Mouse (Mus musculus): ENCODE measurements at regions not wholly inside any gene's neighbourhood (a gene's known extent, or its start where the extent isn't known, plus 50 kb on each side); places are given as distances from the start of the nearest gene placed in this dataset.

DNA sequence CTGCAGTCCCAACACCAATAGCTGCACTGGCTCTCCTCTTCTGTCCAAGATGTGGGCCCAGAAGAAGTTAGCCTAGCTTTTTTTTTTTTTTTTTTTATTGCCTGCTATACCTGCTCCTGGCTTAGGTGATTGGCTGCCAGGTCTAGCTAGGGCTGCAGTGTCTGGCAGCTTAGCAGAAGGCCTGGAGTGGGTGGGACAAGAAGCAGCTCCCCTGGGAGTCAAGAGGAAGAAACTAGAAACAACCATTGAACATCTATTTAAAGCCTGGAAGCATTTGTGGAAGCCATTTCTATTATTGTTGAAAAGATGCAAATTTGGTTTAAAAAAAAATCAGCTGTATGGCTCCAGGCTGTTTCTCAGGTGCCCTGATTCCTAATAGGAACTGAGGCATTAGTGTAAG is 411.2 kb upstream of the Mgmt start:
- H3K27me3 ChIP-seq (ENCODE audit: control insufficient read depth, insufficient read depth, low read length) = peaks cover 36% of the 10 kb centered on the region
- H3K4me1 ChIP-seq (replicated peaks; ENCODE audit: control insufficient read depth, insufficient read depth, low read length) = peaks cover 7% of the 10 kb centered on the region; the same call in 1 of the 2 replicates
- no peak overlapping the region for H3K27ac ChIP-seq (ENCODE audit: low read depth, low read length)
- H3K4me2 ChIP-seq (ENCODE audit: low read depth, low read length, severe bottlenecking) = no peak overlapping the region
- no peaks in the 10 kb centered on the region for H3K9me3 ChIP-seq (ENCODE audit: control insufficient read depth, low read length)
- ATAC-seq (replicated peaks; ENCODE audit: low FRiP score) (no peak), DNase-seq (ENCODE audit: low spot score) (no peak)
- H3K4me3 ChIP-seq (ENCODE audit: low read depth, low read length) = no peak overlapping the region
- H3K36me3 ChIP-seq (ENCODE audit: control insufficient read depth, insufficient read depth, low read length) = no peaks in the 10 kb centered on the region
- H3K9ac ChIP-seq (ENCODE audit: low read length) = no peak overlapping the region

DNA sequence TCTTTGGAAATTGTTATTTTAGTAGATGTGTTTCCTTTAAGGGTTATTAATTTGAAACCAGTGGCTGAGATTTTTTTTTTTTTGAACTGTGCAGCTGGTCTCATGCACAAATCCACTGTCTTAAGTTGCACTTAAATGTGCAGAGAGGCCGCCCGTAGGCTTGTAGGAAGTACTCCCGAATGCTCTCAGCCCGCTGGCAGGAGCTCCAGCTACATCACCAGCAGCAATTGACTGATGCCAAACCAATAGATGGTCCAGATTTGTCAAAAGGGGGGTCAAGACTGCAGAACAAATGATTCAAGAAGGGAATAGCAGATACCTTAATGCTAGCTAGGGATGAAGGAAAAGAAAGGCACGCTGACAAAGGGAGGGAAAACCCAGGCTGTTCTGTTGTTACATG is 406.9 kb upstream of the Mgmt start:
- Histone ChIP-seq H3K27me3 (ENCODE audit: control insufficient read depth, insufficient read depth, low read length) (peaks cover 68% of the 10 kb centered on the region), H3K4me1 (replicated peaks; ENCODE audit: control insufficient read depth, insufficient read depth, low read length) (peaks cover 14% of the 10 kb centered on the region; the same call in 1 of the 2 replicates), H3K36me3 (ENCODE audit: control insufficient read depth, insufficient read depth, low read length) (no peaks in the 10 kb centered on the region), H3K9ac (ENCODE audit: low read length) (no peak overlapping the region), H3K4me2 (ENCODE audit: low read depth, low read length, severe bottlenecking) (no peak overlapping the region), H3K4me3 (ENCODE audit: low read depth, low read length) (no peak overlapping the region), H3K27ac (ENCODE audit: low read depth, low read length) (no peak overlapping the region), H3K9me3 (ENCODE audit: control insufficient read depth, low read length) (no peaks in the 10 kb centered on the region)
- no peak for DNase-seq (ENCODE audit: low spot score)
- ATAC-seq (replicated peaks; ENCODE audit: low FRiP score) = no peak
- WGBS = 30% methylated on average over 5 of the region's 5 CpGs

DNA sequence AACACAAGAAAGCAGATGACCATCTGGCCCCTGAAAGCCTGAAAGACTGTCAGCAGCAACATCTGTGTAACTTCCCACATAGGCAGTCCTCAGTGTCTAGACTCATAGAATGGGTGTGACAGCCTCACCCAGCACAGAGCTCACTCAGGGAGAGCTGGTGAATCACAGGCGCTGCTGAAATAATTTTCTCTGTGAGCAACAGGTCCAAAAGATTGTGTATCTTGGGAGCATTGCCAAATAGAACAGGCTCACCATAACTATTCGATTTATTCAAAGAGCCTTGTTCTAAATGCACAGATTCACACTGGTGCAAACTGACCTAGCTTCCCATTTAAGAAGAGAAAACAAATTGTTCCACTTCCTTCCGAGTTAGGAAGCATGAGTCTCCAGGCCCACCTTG is 399.6 kb upstream of the Mgmt start:
- H3K27ac ChIP-seq (ENCODE audit: low read depth, low read length) = no peak overlapping the region
- H3K9me3 ChIP-seq (ENCODE audit: control insufficient read depth, low read length) = no peaks in the 10 kb centered on the region
- no peak overlapping the region for H3K9ac ChIP-seq (ENCODE audit: low read length)
- no peak for DNase-seq (ENCODE audit: low spot score)
- H3K4me3 ChIP-seq (ENCODE audit: low read depth, low read length) = no peak overlapping the region
- no peak for ATAC-seq (replicated peaks; ENCODE audit: low FRiP score)
- H3K4me2 ChIP-seq (ENCODE audit: low read depth, low read length, severe bottlenecking) = no peak overlapping the region
- 68% methylated on average over 3 of the region's 3 CpGs for WGBS
- no peaks in the 10 kb centered on the region for H3K36me3 ChIP-seq (ENCODE audit: control insufficient read depth, insufficient read depth, low read length)
- H3K4me1 ChIP-seq (replicated peaks; ENCODE audit: control insufficient read depth, insufficient read depth, low read length) = peaks cover 14% of the 10 kb centered on the region
- H3K27me3 ChIP-seq (ENCODE audit: control insufficient read depth, insufficient read depth, low read length) = peaks cover 77% of the 10 kb centered on the region

DNA sequence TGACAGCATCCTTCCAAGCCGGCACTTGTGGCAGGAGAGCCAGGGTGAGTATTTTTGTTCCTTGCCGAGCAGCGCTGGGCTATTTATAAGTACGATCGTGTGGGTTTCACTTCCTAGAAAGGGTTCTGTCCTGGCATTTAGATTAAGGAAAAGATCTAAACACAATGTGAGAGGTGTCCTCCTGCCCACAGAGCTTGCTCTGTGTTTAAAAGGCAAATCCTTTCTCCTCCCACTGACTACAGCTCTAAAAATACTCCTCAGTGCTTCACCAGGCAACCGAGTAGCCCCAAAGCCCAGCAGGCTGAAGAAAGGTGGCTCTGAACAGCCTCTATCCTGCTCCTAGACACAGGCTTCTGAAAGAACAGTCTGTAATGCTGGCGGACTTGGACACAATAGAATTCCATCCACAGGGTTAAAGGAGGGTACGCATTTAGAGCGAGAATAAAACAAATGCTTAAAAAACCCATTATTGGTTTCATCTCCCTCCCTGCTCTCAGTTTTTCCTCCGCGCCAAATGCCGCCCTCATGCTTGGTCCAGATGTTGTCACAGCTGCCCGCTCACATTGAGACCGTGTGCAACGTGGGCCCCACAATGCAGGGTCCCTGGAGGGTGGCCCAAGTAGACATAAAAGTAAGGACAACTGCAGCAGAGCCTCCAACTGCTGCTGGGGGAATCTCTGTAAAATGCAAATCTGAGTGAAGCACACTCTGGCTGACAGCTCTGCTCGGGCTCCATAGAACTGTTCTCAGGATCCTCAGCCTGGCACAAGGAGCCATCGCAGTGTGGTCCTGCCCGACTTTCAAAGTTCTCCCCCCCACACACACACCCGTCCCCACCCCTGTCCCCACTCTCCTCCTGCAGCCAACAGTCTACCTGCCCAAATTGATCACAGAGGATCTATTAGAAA is 397.8 kb upstream of the Mgmt start:
- Histone ChIP-seq H3K4me1 (replicated peaks; ENCODE audit: control insufficient read depth, insufficient read depth, low read length) (peaks cover 15% of the 10 kb centered on the region), H3K27me3 (ENCODE audit: control insufficient read depth, insufficient read depth, low read length) (peaks cover 66% of the 10 kb centered on the region), H3K4me3 (ENCODE audit: low read depth, low read length) (no peak overlapping the region), H3K27ac (ENCODE audit: low read depth, low read length) (no peak overlapping the region), H3K9me3 (ENCODE audit: control insufficient read depth, low read length) (no peaks in the 10 kb centered on the region), H3K9ac (ENCODE audit: low read length) (0 out of 2 replicates have a peak overlapping the region, but pooled peaks have one; percentile 4), H3K36me3 (ENCODE audit: control insufficient read depth, insufficient read depth, low read length) (no peaks in the 10 kb centered on the region), H3K4me2 (ENCODE audit: low read depth, low read length, severe bottlenecking) (no peak overlapping the region; the same call in 1 of the 2 replicates)
- 30% methylated on average over 19 of the region's 19 CpGs for WGBS
- no peak for DNase-seq (ENCODE audit: low spot score)
- ATAC-seq (replicated peaks; ENCODE audit: low FRiP score) = no peak

DNA sequence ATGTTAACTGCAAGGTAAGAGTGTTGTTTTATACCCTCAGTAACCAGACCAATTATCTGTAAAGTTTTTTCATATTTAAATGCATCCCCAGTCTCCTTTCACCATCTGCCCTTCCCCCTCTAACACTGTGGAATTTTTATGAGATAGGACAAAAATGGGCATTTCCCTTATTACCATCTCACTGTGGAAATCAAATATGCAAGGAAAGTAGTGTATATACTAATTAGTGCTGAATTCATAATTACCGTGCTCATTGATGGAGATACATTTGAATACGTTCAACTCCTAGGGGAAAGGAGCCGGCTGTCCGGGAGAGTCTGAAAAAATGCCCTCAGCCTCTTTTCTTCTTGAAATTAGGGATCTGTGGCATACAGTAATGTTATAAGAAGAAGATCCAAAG is 394.4 kb upstream of the Mgmt start:
- H3K9ac ChIP-seq (ENCODE audit: low read length) = no peak overlapping the region
- peaks cover 16% of the 10 kb centered on the region for H3K4me1 ChIP-seq (replicated peaks; ENCODE audit: control insufficient read depth, insufficient read depth, low read length)
- WGBS = 30% methylated on average over 4 of the region's 4 CpGs
- no peak overlapping the region for H3K4me3 ChIP-seq (ENCODE audit: low read depth, low read length)
- DNase-seq (ENCODE audit: low spot score) (no peak), ATAC-seq (replicated peaks; ENCODE audit: low FRiP score) (peak; percentile 63)
- no peaks in the 10 kb centered on the region for H3K36me3 ChIP-seq (ENCODE audit: control insufficient read depth, insufficient read depth, low read length)
- H3K9me3 ChIP-seq (ENCODE audit: control insufficient read depth, low read length) = no peaks in the 10 kb centered on the region
- H3K27ac ChIP-seq (ENCODE audit: low read depth, low read length) = no peak overlapping the region
- peaks cover 33% of the 10 kb centered on the region for H3K27me3 ChIP-seq (ENCODE audit: control insufficient read depth, insufficient read depth, low read length)
- no peak overlapping the region for H3K4me2 ChIP-seq (ENCODE audit: low read depth, low read length, severe bottlenecking)

DNA sequence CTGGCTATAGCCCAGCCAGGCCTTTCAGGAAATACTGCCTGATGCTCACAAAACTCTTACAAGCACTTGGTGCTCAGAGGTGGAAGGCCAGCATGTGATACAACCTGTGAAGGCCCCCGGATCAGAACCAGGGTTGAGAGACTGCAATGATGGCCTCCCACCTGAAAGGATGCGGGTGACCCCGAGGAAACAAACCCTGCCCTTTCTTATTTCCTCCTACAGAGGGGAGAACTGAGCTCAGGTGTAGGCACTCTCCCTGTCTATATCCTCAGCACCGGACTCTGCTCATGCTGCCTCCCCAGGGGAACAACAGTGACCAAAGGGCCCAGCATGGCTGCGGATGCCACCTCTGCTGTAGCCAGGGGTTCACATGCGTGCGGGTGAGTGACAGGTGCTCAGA is 393.3 kb upstream of the Mgmt start:
- Histone ChIP-seq H3K4me3 (ENCODE audit: low read depth, low read length) (no peak overlapping the region), H3K36me3 (ENCODE audit: control insufficient read depth, insufficient read depth, low read length) (no peaks in the 10 kb centered on the region), H3K4me2 (ENCODE audit: low read depth, low read length, severe bottlenecking) (no peak overlapping the region), H3K9me3 (ENCODE audit: control insufficient read depth, low read length) (no peaks in the 10 kb centered on the region), H3K9ac (ENCODE audit: low read length) (no peak overlapping the region), H3K4me1 (replicated peaks; ENCODE audit: control insufficient read depth, insufficient read depth, low read length) (peaks cover 16% of the 10 kb centered on the region), H3K27me3 (ENCODE audit: control insufficient read depth, insufficient read depth, low read length) (peaks cover 22% of the 10 kb centered on the region), H3K27ac (ENCODE audit: low read depth, low read length) (no peak overlapping the region)
- 90% methylated on average over 7 of the region's 7 CpGs for WGBS
- no peak for ATAC-seq (replicated peaks; ENCODE audit: low FRiP score)
- peak; percentile 54 for DNase-seq (ENCODE audit: low spot score)

DNA sequence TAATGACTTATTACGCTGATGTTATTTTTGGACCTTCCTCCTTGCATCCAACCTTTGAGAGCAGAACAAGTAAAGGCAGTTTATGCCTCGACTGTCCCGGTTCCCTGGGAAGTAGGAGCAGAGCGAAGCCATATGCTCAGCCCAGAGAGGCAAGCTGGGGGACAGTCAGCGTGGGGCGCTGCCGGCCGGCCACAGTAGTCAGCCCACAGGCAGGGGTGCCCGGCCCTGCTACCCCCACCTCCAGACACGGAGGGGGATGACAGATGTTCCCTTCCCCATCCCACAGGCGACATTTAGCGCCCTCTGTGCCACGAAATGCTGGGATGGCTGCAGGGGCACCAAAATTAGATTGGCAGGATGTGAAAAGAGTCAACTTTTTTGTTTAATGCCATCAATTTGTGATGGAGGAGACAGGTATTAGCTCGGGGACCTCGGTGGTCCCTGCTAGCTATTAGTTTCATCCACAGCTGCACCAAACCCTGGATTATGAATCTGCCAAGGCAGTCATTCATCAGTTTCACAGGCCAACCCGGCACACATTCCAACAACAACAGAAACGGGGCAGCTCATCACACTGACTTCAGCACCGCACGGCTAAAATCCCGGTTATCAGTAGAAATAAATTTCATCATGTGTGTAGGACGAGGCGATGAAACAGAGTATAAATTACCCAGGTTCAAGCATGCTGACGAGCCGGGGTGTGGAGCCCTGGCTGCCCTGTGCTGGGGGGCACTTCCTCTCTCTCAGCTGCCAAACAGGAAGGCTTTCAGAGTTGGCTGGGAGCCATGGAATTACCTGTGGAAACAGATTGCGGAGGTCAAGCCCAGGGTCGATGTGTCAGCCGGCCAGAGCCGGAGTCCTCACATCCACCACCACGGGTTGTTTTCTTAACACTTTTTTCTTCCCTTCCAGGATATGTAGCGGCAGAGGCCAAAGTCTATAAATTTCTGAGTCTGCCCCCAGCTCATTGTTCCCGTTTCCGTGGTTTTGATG is 392.3 kb upstream of the Mgmt start:
- H3K4me1 ChIP-seq (replicated peaks; ENCODE audit: control insufficient read depth, insufficient read depth, low read length) = peaks cover 12% of the 10 kb centered on the region
- ATAC-seq (replicated peaks; ENCODE audit: low FRiP score) (no peak), DNase-seq (ENCODE audit: low spot score) (no peak)
- no peaks in the 10 kb centered on the region for H3K9me3 ChIP-seq (ENCODE audit: control insufficient read depth, low read length)
- H3K4me3 ChIP-seq (ENCODE audit: low read depth, low read length) = no peak overlapping the region
- no peaks in the 10 kb centered on the region for H3K36me3 ChIP-seq (ENCODE audit: control insufficient read depth, insufficient read depth, low read length)
- H3K4me2 ChIP-seq (ENCODE audit: low read depth, low read length, severe bottlenecking) = no peak overlapping the region
- no peak overlapping the region for H3K9ac ChIP-seq (ENCODE audit: low read length)
- H3K27ac ChIP-seq (ENCODE audit: low read depth, low read length) = no peak overlapping the region
- WGBS = 75% methylated on average over 32 of the region's 32 CpGs
- peaks cover 13% of the 10 kb centered on the region for H3K27me3 ChIP-seq (ENCODE audit: control insufficient read depth, insufficient read depth, low read length)

DNA sequence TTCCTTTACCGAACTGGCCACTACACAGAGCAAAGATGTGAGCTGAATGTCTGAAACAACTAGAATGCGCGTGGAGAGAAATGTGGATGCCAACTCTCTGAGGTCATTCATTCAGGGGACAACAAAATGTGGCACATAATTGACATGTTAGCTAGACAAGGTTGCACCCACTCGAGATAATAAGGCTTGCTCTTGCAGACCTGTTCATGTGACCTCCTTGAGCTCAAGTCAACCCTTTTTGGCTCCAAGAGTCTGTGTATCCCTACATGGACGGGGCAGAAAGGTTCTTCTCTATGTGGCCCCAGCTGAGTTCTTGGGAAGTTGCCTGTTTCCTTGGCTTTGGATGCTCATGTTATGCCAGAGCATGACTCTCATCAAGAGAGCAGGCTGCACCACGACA is 383.0 kb upstream of the Mgmt start:
- Histone ChIP-seq H3K27ac (ENCODE audit: low read depth, low read length) (no peak overlapping the region), H3K9ac (ENCODE audit: low read length) (no peak overlapping the region), H3K9me3 (ENCODE audit: control insufficient read depth, low read length) (no peaks in the 10 kb centered on the region), H3K4me2 (ENCODE audit: low read depth, low read length, severe bottlenecking) (no peak overlapping the region), H3K4me3 (ENCODE audit: low read depth, low read length) (no peak overlapping the region), H3K27me3 (ENCODE audit: control insufficient read depth, insufficient read depth, low read length) (no peaks in the 10 kb centered on the region), H3K4me1 (replicated peaks; ENCODE audit: control insufficient read depth, insufficient read depth, low read length) (no peaks in the 10 kb centered on the region), H3K36me3 (ENCODE audit: control insufficient read depth, insufficient read depth, low read length) (no peaks in the 10 kb centered on the region)
- WGBS = 85% methylated on average over 6 of the region's 6 CpGs
- DNase-seq (ENCODE audit: low spot score) (peak; percentile 28), ATAC-seq (replicated peaks; ENCODE audit: low FRiP score) (no peak)
